Mouse (Mus musculus): ENCODE data around the gene Pitpnc1.
"Not testable (repeated sequence)": the region's sequence is repeated elsewhere in the genome, so short reads cannot be mapped to it uniquely, and the experiment has no call there.

Pitpnc1 gene

GRCm38 (mm10) chr11:107470521-107471041 is at the start of gene Pitpnc1:
Gene Pitpnc1, minus strand, starts transcription at chr11:107470699.
- peak; percentile 95 for DNase-seq

GRCm38 (mm10) chr11:107518645-107519429 is 48.3 kb upstream of the Pitpnc1 start:
- DNase-seq, result no peak

GRCm38 (mm10) chr11:107516387-107516786 is 45.9 kb upstream of the Pitpnc1 start:
- no peak for DNase-seq

- DNase-seq, result no peak
These were observed 42.5 kb upstream of the Pitpnc1 start for GRCm38 (mm10) chr11:107513047-107513446.

- peak; percentile 78 for DNase-seq
These were observed 41.5 kb upstream of the Pitpnc1 start for GRCm38 (mm10) chr11:107511954-107512353.

- peak; percentile 58 for DNase-seq
These were observed 40.1 kb upstream of the Pitpnc1 start for GRCm38 (mm10) chr11:107510362-107511269.

GRCm38 (mm10) chr11:107509631-107510338 is 39.3 kb upstream of the Pitpnc1 start:
- DNase-seq, result peak; percentile 59

- DNase-seq, result peak; percentile 40
These were observed 35.8 kb upstream of the Pitpnc1 start for GRCm38 (mm10) chr11:107506260-107506659.

- not testable (repeated sequence) for DNase-seq
These were observed 33.9 kb upstream of the Pitpnc1 start for GRCm38 (mm10) chr11:107504364-107504763.

- DNase-seq, result no peak
These were observed 32.3 kb upstream of the Pitpnc1 start for GRCm38 (mm10) chr11:107502801-107503200.

- DNase-seq, result no peak
These were observed 13.8 kb upstream of the Pitpnc1 start for GRCm38 (mm10) chr11:107484341-107484740.

- no peak for DNase-seq
These were observed 9.3 kb upstream of the Pitpnc1 start for GRCm38 (mm10) chr11:107479862-107480203.

GRCm38 (mm10) chr11:107479053-107479861 is 8.8 kb upstream of the Pitpnc1 start, which contains the start of gene Psmd12:
Gene Psmd12, plus strand, starts transcription at chr11:107479484.
- DNase-seq, result peak; percentile 98

GRCm38 (mm10) chr11:107473137-107473820 is 2.8 kb upstream of the Pitpnc1 start:
- peak; percentile 90 for DNase-seq

GRCm38 (mm10) chr11:107472304-107472703 is 1.8 kb upstream of the Pitpnc1 start:
- DNase-seq, result no peak

- DNase-seq, result peak; percentile 53
These were observed 697 bp upstream of the Pitpnc1 start for GRCm38 (mm10) chr11:107471071-107471720.

GRCm38 (mm10) chr11:107469523-107470371 is 752 bp downstream of the Pitpnc1 start:
- DNase-seq, result peak; percentile 73

- DNase-seq, result peak; percentile 93
These were observed 1.4 kb downstream of the Pitpnc1 start for GRCm38 (mm10) chr11:107469031-107469522.

GRCm38 (mm10) chr11:107468252-107469030 is 2.1 kb downstream of the Pitpnc1 start:
- no peak for DNase-seq

Data from embryo, embryonic 11 days (tissue).